Comparison of ENCODE assay signal across 16 mouse cellular contexts in the genomic region with DNA sequence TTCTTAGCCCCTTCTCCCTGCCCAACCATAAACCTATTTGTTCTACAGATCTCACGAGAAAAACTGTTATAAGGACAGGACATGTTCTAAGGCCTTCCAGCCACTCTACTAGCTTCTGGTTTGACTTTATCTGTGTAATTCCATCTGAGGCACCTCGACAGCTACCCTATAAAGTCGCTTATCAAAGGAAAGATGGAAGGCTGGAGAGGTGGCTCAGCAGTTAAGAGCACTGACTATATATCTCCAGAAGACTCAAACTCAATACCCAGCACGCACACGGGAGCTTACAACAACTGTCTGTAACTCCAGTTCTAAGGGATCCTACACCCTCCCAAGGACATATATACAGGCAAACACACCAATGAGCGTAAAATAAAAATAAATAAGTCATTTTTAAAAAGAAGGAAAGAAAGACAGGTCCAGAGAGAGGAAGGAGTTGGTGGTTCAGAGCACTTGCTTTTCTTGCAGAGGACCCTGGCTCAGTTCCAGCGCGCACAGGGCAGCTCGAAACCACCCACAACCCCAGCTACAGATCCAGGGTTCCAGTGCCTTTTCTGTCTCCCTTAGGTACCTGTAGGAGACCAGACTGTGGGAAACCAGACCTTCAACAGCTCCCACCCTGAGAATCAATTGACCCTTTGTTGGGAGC.
"Had no signal": no experiment of that assay in that cellular context is flagged by ENCODE, and none has a peak within 500 bp of the region (broad histone marks: within the 10 kb centered on the region; RNA-seq: fewer than 3 reads in every experiment).

No protein-coding gene starts in this region.

- H3K4me3 ChIP-seq: limb, embryonic 15.5 days; megakaryocyte, embryonic 14.5 days; midbrain, embryonic 12.5 days; stomach, embryonic 15.5 days had no signal

- H3K4me2 ChIP-seq: limb, embryonic 15.5 days; lung, embryonic 14.5 days; midbrain, embryonic 12.5 days; stomach, embryonic 15.5 days had no signal

- H3K36me3 ChIP-seq: limb, embryonic 15.5 days; midbrain, embryonic 12.5 days; stomach, embryonic 15.5 days had no signal

- H3K9ac ChIP-seq: limb, embryonic 15.5 days; lung, embryonic 14.5 days; midbrain, embryonic 12.5 days; stomach, embryonic 15.5 days had no signal

- ATAC-seq: inflammation-experienced regulatory T-cells, adult 6 months had no signal

- H3K27me3 ChIP-seq: limb, embryonic 15.5 days; megakaryocyte, embryonic 14.5 days; midbrain, embryonic 12.5 days; stomach, embryonic 15.5 days had no signal

- H3K27ac ChIP-seq: kidney, postnatal 0 days; limb, embryonic 15.5 days; macrophage; midbrain, embryonic 12.5 days; stomach, embryonic 15.5 days had no signal

- H3K9me3 ChIP-seq: limb, embryonic 15.5 days; midbrain, embryonic 12.5 days; stomach, embryonic 15.5 days had no signal

- DNase-seq: kidney, adult 11 months; kidney, adult 9 months; kidney, postnatal 36 days; layer of hippocampus, adult 9-11 months; layer of hippocampus, postnatal 36 days; lung, embryonic 14.5 days; lung, postnatal 14 days; spleen, adult 18-20 months; thymus, postnatal 4 days had no signal
